Mouse (Mus musculus) adrenal gland, postnatal 36 days (tissue): ENCODE measurements at regions not wholly inside any gene's neighbourhood (a gene's known extent, or its start where the extent isn't known, plus 50 kb on each side); places are given as distances from the start of the nearest gene placed in this dataset.

Source experiments
- DNase-seq, 2 experiments: peaks; one replicate each; pipeline ENCODE4 v3.0.0; 2021; ENCODE audit warnings: mixed read lengths in 1 of 2

GRCm38 (mm10) chr12:95054887-95055286 lies 637.1 kb upstream of the Flrt2 start:
- no peak for DNase-seq

- no peak for DNase-seq
Measured at GRCm38 (mm10) chr12:95056926-95057325, 635.1 kb upstream of the Flrt2 start.

GRCm38 (mm10) chr12:95059396-95059795 lies 632.6 kb upstream of the Flrt2 start:
- no peak for DNase-seq

- no peak for DNase-seq
Measured at GRCm38 (mm10) chr12:95072307-95072706, 619.7 kb upstream of the Flrt2 start.

- no peak for DNase-seq
Measured at GRCm38 (mm10) chr12:95119223-95119952, 572.6 kb upstream of the Flrt2 start.

GRCm38 (mm10) chr12:95132804-95133203 lies 559.2 kb upstream of the Flrt2 start:
- no peak for DNase-seq

- DNase-seq, result no peak
Measured at GRCm38 (mm10) chr12:95133482-95133881, 558.5 kb upstream of the Flrt2 start.

- DNase-seq, result no peak
Measured at GRCm38 (mm10) chr12:95138167-95138566, 553.9 kb upstream of the Flrt2 start.

- DNase-seq, result no peak
Measured at GRCm38 (mm10) chr12:95171051-95171450, 521.0 kb upstream of the Flrt2 start.

GRCm38 (mm10) chr12:95173810-95174402 lies 518.1 kb upstream of the Flrt2 start:
- DNase-seq, result no peak

GRCm38 (mm10) chr12:95202486-95202885 lies 489.5 kb upstream of the Flrt2 start:
- DNase-seq, result peak in 1 of 2 experiments; percentile 1

- DNase-seq, result no peak
Measured at GRCm38 (mm10) chr12:95205081-95205480, 486.9 kb upstream of the Flrt2 start.

- no peak for DNase-seq
Measured at GRCm38 (mm10) chr12:95239158-95239779, 452.8 kb upstream of the Flrt2 start.

GRCm38 (mm10) chr12:95267187-95267586 lies 424.8 kb upstream of the Flrt2 start:
- no peak for DNase-seq

- DNase-seq, result no peak
Measured at GRCm38 (mm10) chr12:95305386-95305785, 386.6 kb upstream of the Flrt2 start.

GRCm38 (mm10) chr12:95315151-95315750 lies 376.8 kb upstream of the Flrt2 start:
- no peak for DNase-seq

GRCm38 (mm10) chr12:95316820-95317219 lies 375.2 kb upstream of the Flrt2 start:
- DNase-seq, result no peak

- DNase-seq, result no peak
Measured at GRCm38 (mm10) chr12:95321693-95322092, 370.3 kb upstream of the Flrt2 start.

- no peak for DNase-seq
Measured at GRCm38 (mm10) chr12:95329666-95330065, 362.4 kb upstream of the Flrt2 start.

- no peak for DNase-seq
Measured at GRCm38 (mm10) chr12:95347786-95348185, 344.2 kb upstream of the Flrt2 start.

- DNase-seq, result no peak
Measured at GRCm38 (mm10) chr12:95355151-95355550, 336.9 kb upstream of the Flrt2 start.

- no peak for DNase-seq
Measured at GRCm38 (mm10) chr12:95384248-95384964, 307.6 kb upstream of the Flrt2 start.
